ENCODE assay signal across 10 mouse cellular contexts in genomic region chr8:86058618-86059017, GRCm38 (mm10).
"Had no signal": no experiment of that assay in that cellular context is flagged by ENCODE, and none has a peak within 500 bp of the region (broad histone marks: within the 10 kb centered on the region; RNA-seq: fewer than 3 reads in every experiment).

No protein-coding gene starts in this region.

- H3K27me3 ChIP-seq: neural tube, embryonic 13.5 days; neural tube, embryonic 15.5 days; stomach, embryonic 15.5 days had no signal

- H3K9ac ChIP-seq: neural tube, embryonic 13.5 days; neural tube, embryonic 15.5 days; stomach, embryonic 15.5 days had no signal

- H3K27ac ChIP-seq: neural tube, embryonic 13.5 days; stomach, embryonic 15.5 days; stomach, postnatal 0 days had no signal

- H3K4me1 ChIP-seq: neural tube, embryonic 13.5 days; neural tube, embryonic 15.5 days; stomach, embryonic 15.5 days had no signal

- H3K9me3 ChIP-seq: neural tube, embryonic 13.5 days; neural tube, embryonic 15.5 days; stomach, embryonic 15.5 days had no signal

- DNase-seq: retina, postnatal 1 day; right cerebral cortex, adult 18-20 months; right cerebral cortex, postnatal 14 days; right cerebral cortex, postnatal 25 days; right cerebral cortex, postnatal 4 days; spleen, adult 18-20 months had no signal

- H3K4me3 ChIP-seq: neural tube, embryonic 13.5 days; neural tube, embryonic 15.5 days; stomach, embryonic 15.5 days had no signal

- H3K4me2 ChIP-seq: neural tube, embryonic 13.5 days; neural tube, embryonic 15.5 days; stomach, embryonic 15.5 days had no signal
